Mouse (Mus musculus) urinary bladder, adult 2 months (tissue): ENCODE measurements around the gene Nmrk2. TPM values are rescaled to one million over a fixed set of nuclear protein-coding genes. Genes with fewer than 3 reads are reported as not detected.

ENCODE experiments used
- DNase-seq: peaks from one replicate; pipeline ENCODE4 v3.0.0; 2022; ENCODE audit warnings: low spot score
- polyA plus RNA-seq: library from polyadenylated mRNA; depleted of rRNA; stranded (reverse); fragments of >200 nt; gene quantifications from 2 replicates; pipeline ENCODE4 v1.2.3, GENCODE M21; 2012; rRNA removed

Gene Nmrk2
- polyA plus RNA-seq, 1 experiment = not detected

DNA sequence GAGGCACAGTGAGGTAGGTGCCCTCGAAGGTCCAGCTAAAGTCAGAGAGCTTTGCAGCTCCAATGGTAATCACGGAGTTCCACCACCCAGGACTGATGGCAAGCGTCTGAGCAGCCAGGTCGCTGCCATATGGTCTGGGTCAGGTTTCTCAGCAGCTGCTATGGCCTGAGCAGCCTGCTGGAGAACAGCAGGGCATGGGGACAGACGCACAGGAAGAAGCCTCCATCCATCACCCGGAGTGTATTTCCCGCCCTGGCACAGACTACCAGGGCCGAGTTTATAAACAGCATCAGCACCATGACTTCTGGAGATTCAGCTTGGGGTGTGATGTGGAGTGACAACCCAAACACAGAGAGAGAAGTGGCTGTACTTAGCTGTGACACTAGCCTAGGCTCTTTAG is 36.7 kb downstream of the Nmrk2 start:
- DNase-seq = no peak

DNA sequence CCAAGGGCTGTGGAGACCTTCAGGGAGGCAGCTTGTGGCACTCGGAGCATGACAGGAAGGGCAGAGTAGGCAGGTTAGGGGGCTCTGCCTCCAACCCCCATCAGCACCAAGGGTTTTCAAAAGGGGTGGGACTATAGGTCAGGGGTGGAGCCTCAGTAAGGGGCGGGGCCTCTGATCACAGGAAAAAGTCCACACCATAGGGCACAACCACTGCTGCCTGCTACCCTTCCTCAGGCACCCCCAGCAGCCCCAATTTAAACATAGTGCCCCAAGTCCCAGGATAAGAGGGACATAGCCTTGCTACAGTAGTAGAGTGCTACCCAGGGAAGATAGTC is 39.6 kb downstream of the Nmrk2 start:
- no peak for DNase-seq

DNA sequence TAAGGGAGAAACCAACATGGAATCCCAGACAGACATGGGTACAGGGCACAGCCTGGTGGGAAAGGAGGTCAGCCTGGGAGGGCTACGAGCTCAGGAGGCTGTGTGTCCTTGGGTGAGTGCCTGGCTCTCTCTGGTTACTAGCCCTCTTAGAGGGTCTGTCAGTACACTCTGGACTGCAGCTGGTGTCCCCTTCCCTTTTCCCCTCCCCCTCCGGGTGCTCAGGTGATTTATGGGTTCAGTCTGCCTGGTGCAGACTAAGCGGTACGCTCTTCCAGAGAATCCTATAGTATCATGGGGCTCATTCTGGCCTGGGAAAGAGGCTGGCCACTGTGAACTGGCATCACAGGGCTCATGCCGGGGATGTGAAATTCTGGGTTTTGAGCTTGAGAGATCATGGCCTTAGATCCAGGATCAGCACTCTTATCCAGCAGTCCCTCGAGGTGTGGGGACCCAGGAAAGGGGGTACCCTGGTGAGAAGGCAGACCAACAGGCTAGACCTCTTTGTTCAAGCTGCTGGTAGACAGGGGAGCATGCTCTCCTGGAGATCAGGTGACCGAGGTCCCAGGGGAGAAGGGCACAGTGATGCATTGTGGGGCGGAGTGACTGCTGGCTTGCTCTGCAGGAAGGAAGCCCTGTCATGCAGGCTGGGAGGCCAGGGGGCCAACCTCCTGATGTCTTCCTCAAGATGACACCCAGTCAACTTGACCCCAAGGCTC is 40.1 kb downstream of the Nmrk2 start:
- DNase-seq = no peak

DNA sequence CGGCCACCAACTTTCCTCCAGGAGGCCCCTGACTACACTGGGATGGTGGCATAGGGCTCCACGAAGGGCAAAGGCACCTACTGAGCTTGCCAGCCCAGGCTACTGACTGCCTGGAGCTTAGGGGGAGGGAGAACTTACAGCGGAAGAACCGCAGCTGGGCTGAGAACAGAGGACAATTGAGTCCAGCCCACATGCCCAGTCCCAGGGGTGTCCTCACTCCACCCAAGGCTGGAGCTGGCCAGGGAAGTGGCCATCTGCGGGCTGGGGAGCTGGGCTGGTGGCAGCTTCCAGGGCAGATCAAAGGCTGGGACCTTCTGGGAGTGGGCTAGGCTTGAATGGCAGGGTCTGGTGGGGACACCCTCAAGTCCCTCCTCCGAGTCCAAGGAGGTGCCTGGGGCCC is 47.1 kb downstream of the Nmrk2 start:
- peak; percentile 21 for DNase-seq

DNA sequence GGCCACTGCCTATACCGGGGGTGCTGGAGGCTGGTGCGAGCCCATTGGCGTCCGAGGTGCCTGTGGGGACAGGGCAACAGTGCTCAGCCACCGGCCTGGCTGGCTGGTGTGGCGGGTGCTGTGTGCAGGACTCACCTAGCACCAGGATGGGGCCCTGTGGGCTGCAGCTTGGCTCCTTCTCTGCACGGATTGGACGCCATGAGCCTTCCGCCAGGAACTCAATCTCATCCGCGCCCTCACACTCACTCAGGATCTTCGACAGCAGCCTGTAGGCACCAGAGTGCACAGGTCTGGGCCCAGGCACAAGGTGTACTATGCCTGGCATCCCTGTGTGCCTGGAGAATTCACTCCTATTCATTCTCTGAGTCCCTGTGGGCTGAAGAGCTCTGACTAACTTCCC is 47.5 kb downstream of the Nmrk2 start:
- DNase-seq = no peak

DNA sequence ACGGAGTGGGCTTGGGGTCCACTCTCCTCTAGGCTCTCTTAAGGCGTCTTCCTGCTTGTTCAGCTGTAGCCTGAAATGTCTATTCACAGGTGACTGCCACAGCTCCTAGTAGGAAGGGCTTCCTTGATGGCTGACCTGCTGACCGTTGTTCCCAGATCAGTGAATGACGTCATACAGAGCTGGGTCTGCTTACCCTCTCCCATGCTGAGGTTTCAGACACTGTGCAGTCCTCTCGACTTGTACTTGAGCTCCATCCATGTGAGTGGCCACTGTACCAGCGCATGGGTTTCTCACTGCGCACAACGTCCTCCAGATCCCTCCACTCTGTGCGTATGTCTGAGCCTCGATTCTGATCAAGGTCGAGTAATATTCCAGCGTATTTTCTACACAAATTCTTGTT is 49.2 kb downstream of the Nmrk2 start:
- DNase-seq = no peak

DNA sequence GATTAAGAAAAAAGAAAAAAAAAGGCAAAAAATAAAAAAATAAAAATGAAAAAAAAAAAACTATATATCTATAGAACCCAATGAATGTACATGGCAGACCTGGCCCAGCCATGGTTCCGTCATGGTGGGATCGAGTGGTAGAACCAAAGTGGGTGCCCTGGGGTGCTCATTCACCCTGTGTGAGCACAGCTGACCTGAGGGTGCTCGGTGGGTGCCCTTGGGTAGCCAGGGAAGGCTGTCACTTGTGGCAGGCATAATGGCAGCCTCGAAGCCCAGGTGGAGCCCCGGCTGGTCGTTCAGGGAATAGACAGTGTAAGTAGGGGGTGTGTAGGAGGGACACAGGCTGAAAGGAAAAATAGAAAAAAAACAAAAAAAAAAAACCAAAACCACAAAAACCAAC is 50.6 kb downstream of the Nmrk2 start:
- no peak for DNase-seq

Other genes starting within 250 kb of the Nmrk2 start
- 4.2 and 5.4 TPM in 2 replicates for gene Gng7, start 187.1 kb downstream of the Nmrk2 start, polyA plus RNA-seq
- gene Diras1, start 176.4 kb downstream of the Nmrk2 start, polyA plus RNA-seq = 0.12 and 0.17 TPM in 2 replicates
- gene Slc39a3, start 164.6 kb downstream of the Nmrk2 start, polyA plus RNA-seq = 25.3 and 29.3 TPM in 2 replicates
- 90.0 and 93.9 TPM in 2 replicates for gene Sgta, start 141.9 kb downstream of the Nmrk2 start, polyA plus RNA-seq
- 21.7 and 22.7 TPM in 2 replicates for gene Thop1, start 132.0 kb downstream of the Nmrk2 start, polyA plus RNA-seq
- gene Creb3l3, start 103.2 kb downstream of the Nmrk2 start, polyA plus RNA-seq = 1.1 and 1.2 TPM in 2 replicates
- 119 TPM in 2 replicates for gene Map2k2, start 96.1 kb downstream of the Nmrk2 start, polyA plus RNA-seq
- 30.0 and 39.0 TPM in 2 replicates for gene Zbtb7a, start 66.8 kb downstream of the Nmrk2 start, polyA plus RNA-seq
- 12.5 and 17.9 TPM in 2 replicates for gene Pias4, start 34.1 kb downstream of the Nmrk2 start, polyA plus RNA-seq
- 1,109 and 1,486 TPM in 2 replicates for gene Eef2, start 25.4 kb downstream of the Nmrk2 start, polyA plus RNA-seq
- 58.2 and 61.1 TPM in 2 replicates for gene Dapk3, start 19.0 kb downstream of the Nmrk2 start, polyA plus RNA-seq
- not detected in 2 replicates for gene 4930442H23Rik, start 18.2 kb downstream of the Nmrk2 start, polyA plus RNA-seq
- 0.10 and 0.13 TPM in 2 replicates for gene Atcay, start 28.8 kb upstream of the Nmrk2 start, polyA plus RNA-seq
- 29.3 and 34.4 TPM in 2 replicates for gene Zfr2, start 31.1 kb upstream of the Nmrk2 start, polyA plus RNA-seq
- 2.2 and 2.6 TPM in 2 replicates for gene Matk, start 50.9 kb upstream of the Nmrk2 start, polyA plus RNA-seq
- gene Mrpl54, start 64.9 kb upstream of the Nmrk2 start, polyA plus RNA-seq = 95.9 and 103 TPM in 2 replicates
- 45.9 and 48.3 TPM in 2 replicates for gene Apba3, start 64.9 kb upstream of the Nmrk2 start, polyA plus RNA-seq
- 23.7 and 25.1 TPM in 2 replicates for gene Tjp3, start 89.5 kb upstream of the Nmrk2 start, polyA plus RNA-seq
- 38.6 and 48.9 TPM in 2 replicates for gene Pip5k1c, start 90.9 kb upstream of the Nmrk2 start, polyA plus RNA-seq
- gene Cactin, start 119.1 kb upstream of the Nmrk2 start, polyA plus RNA-seq = 27.7 and 29.5 TPM in 2 replicates
- gene Tbxa2r, start 126.7 kb upstream of the Nmrk2 start, polyA plus RNA-seq = 9.3 and 11.6 TPM in 2 replicates
- 3.2 and 6.5 TPM in 2 replicates for gene Gipc3, start 141.2 kb upstream of the Nmrk2 start, polyA plus RNA-seq
- 82.9 and 91.7 TPM in 2 replicates for gene Hmg20b, start 148.4 kb upstream of the Nmrk2 start, polyA plus RNA-seq
- 12.1 and 12.4 TPM in 2 replicates for gene Mfsd12, start 155.4 kb upstream of the Nmrk2 start, polyA plus RNA-seq
- 1.9 and 2.1 TPM in 2 replicates for gene 4930404N11Rik, start 163.8 kb upstream of the Nmrk2 start, polyA plus RNA-seq
- 34.1 and 34.4 TPM in 2 replicates for gene Fzr1, start 176.5 kb upstream of the Nmrk2 start, polyA plus RNA-seq
- 42.9 and 47.4 TPM in 2 replicates for gene Dohh, start 182.4 kb upstream of the Nmrk2 start, polyA plus RNA-seq
- 3.6 and 3.8 TPM in 2 replicates for gene Gm48551, start 182.4 kb upstream of the Nmrk2 start, polyA plus RNA-seq
- 2.7 and 3.6 TPM in 2 replicates for gene Gm48552, start 187.0 kb upstream of the Nmrk2 start, polyA plus RNA-seq
- 5.0 and 6.9 TPM in 2 replicates for gene Smim24, start 191.0 kb upstream of the Nmrk2 start, polyA plus RNA-seq